In genomic region chr15:79068416-79068815, GRCm38 (mm10) we compare ENCODE assay signal across 22 mouse cellular contexts. TPM values are rescaled to one million over a fixed set of nuclear protein-coding genes. Genes with fewer than 3 reads are reported as not detected.
A peak's percentile ranks its signal among the peaks of the same experiment; 100 is the strongest.
DNase-seq lines count a peak whose midpoint lies in the region; ATAC-seq and TF ChIP-seq lines count a peak whose summit lies in the region.
"Had no signal": no experiment of that assay in that cellular context is flagged by ENCODE, and none has a peak within 500 bp of the region (broad histone marks: within the 10 kb centered on the region; RNA-seq: fewer than 3 reads in every experiment).

No protein-coding gene starts in this region.

- H3K9ac ChIP-seq in liver, postnatal 0 days (replicated peaks), result no peak overlapping the region; the same call in 1 of the 2 replicates
- H3K9ac ChIP-seq: heart, embryonic 15.5 days; limb, embryonic 13.5 days; lung, embryonic 15.5 days; midbrain, embryonic 13.5 days had no signal

- H3K36me3 ChIP-seq in G1E (replicated peaks), result no peaks in the 10 kb centered on the region
- no peaks in the 10 kb centered on the region for H3K36me3 ChIP-seq in liver, postnatal 0 days (replicated peaks; ENCODE audit: insufficient read depth, low read length)
- no peaks in the 10 kb centered on the region for H3K36me3 ChIP-seq in forebrain, embryonic 10.5 days (replicated peaks)
- H3K36me3 ChIP-seq: heart, embryonic 15.5 days; hindbrain, embryonic 10.5 days; limb, embryonic 13.5 days; lung, embryonic 15.5 days; midbrain, embryonic 13.5 days had no signal

- H3K9me3 ChIP-seq in G1E (replicated peaks), result no peaks in the 10 kb centered on the region
- no peaks in the 10 kb centered on the region for H3K9me3 ChIP-seq in liver, postnatal 0 days (ENCODE audit: low read length)
- no peaks in the 10 kb centered on the region for H3K9me3 ChIP-seq in forebrain, embryonic 10.5 days
- H3K9me3 ChIP-seq: heart, embryonic 15.5 days; hindbrain, embryonic 10.5 days; limb, embryonic 13.5 days; lung, embryonic 15.5 days; midbrain, embryonic 13.5 days had no signal

- no peak for TF ChIP-seq CTCF in G1E (IDR thresholded peaks at IDR 0.05; ENCODE audit: low read depth, low read length)
- TF ChIP-seq CTCF in liver, postnatal 0 days (IDR thresholded peaks at IDR 0.05; ENCODE audit: low read depth), result no peak

- DNase-seq in G1E (ENCODE audit: low spot score) (no peak), liver (peak; percentile 55)
- peak; percentile 46 for DNase-seq in c-Kit-positive CD71-positive TER-119-positive erythroid progenitor cells, embryonic 14.5 days (ENCODE audit: low spot score)
- no peak for DNase-seq in liver, postnatal 0 days
- DNase-seq in adrenal gland, postnatal 10 days, result no peak
- no peak for DNase-seq in forebrain, embryonic 10.5 days (ENCODE audit: extremely low spot score, low spot score)
- DNase-seq in thymus, postnatal 14 days, result no peak
- DNase-seq: adrenal gland, adult 2 months; cerebellum, adult 9-11 months had no signal

- no peak for TF ChIP-seq EP300 in liver, postnatal 0 days (IDR thresholded peaks at IDR 0.05; ENCODE audit: low read depth)

- 54% methylated on average over 3 of the region's 3 CpGs for WGBS in liver, postnatal 0 days (ENCODE audit: insufficient replicate concordance)
- WGBS in forebrain, embryonic 10.5 days, result 86% methylated on average over 3 of the region's 3 CpGs

- no peaks in the 10 kb centered on the region for H3K27me3 ChIP-seq in G1E (ENCODE audit: insufficient read depth, low read length)
- no peaks in the 10 kb centered on the region for H3K27me3 ChIP-seq in liver, postnatal 0 days (ENCODE audit: insufficient read depth, low read length)
- H3K27me3 ChIP-seq in forebrain, embryonic 10.5 days (ENCODE audit: poor library complexity, severe bottlenecking), result no peaks in the 10 kb centered on the region; the same call in 1 of the 2 replicates
- H3K27me3 ChIP-seq: heart, embryonic 15.5 days; limb, embryonic 13.5 days; lung, embryonic 15.5 days had no signal

- ATAC-seq in G1E (ENCODE audit: extremely low read depth, insufficient number of reproducible peaks, low FRiP score, poor library complexity, severe bottlenecking), result peak; percentile 22; the same call in 1 of the 2 replicates
- peak; percentile 57 for ATAC-seq in liver, postnatal 0 days
- ATAC-seq: forebrain, embryonic 16.5 days; midbrain, embryonic 13.5 days had no signal

- H3K4me3 ChIP-seq in G1E (ENCODE audit: low read depth, low read length), result no peak overlapping the region
- no peak overlapping the region for H3K4me3 ChIP-seq in liver, postnatal 0 days (ENCODE audit: low read depth, low read length)
- no peak overlapping the region for H3K4me3 ChIP-seq in forebrain, embryonic 10.5 days
- H3K4me3 ChIP-seq: heart, embryonic 15.5 days; hindbrain, embryonic 10.5 days; limb, embryonic 13.5 days; lung, embryonic 15.5 days; midbrain, embryonic 13.5 days; myocyte had no signal

- H3K4me1 ChIP-seq in G1E (ENCODE audit: insufficient read depth, low read depth, low read length), result peaks cover 38% of the 10 kb centered on the region
- peaks cover 23% of the 10 kb centered on the region for H3K4me1 ChIP-seq in liver, postnatal 0 days (ENCODE audit: insufficient read depth)
- H3K4me1 ChIP-seq in forebrain, embryonic 10.5 days, result peaks cover 27% of the 10 kb centered on the region

- peak overlapping the region; percentile 26 for H3K27ac ChIP-seq in liver, postnatal 0 days (ENCODE audit: low read depth)
- no peak overlapping the region for H3K27ac ChIP-seq in forebrain, embryonic 10.5 days
- H3K27ac ChIP-seq: heart, embryonic 15.5 days; hindbrain, embryonic 10.5 days; kidney, postnatal 0 days; limb, embryonic 13.5 days; lung, embryonic 15.5 days; midbrain, embryonic 13.5 days had no signal

- H3K4me2 ChIP-seq in liver, postnatal 0 days (ENCODE audit: low read depth, low read length), result no peak overlapping the region
- H3K4me2 ChIP-seq: heart, embryonic 15.5 days; limb, embryonic 13.5 days; lung, embryonic 15.5 days; midbrain, embryonic 13.5 days had no signal

RNA-seq across cellular contexts. Expression of gene Ankrd54, which starts 5.7 kb away (rescaled TPM):
- total RNA-seq in G1E (2014; fragmentation: Nextera tagmentation) (15.7 and 23.7 TPM in 2 replicates), G1E (2017) (15.8 and 19.0 TPM in 2 replicates)
- 37.8 and 51.9 TPM in 2 replicates for polyA plus RNA-seq in G1E (2012)
- 21.3 and 22.5 TPM in 2 replicates for polyA plus RNA-seq in liver, postnatal 0 days (2015; fragmentation: Nextera tagmentation; extraction: Ambion mirVana)
- total RNA-seq in adrenal gland, postnatal 10 days (2021), result 10 to 100 TPM; 19.2 to 21.4 TPM
- polyA plus RNA-seq in forebrain, embryonic 10.5 days (2016; fragmentation: Nextera tagmentation; extraction: Ambion mirVana), result 56.0 and 60.5 TPM in 2 replicates

RNA-seq across cellular contexts. Expression of gene Eif3l, which starts 6.6 kb away (rescaled TPM):
- total RNA-seq in G1E (2014; fragmentation: Nextera tagmentation) (134 and 145 TPM in 2 replicates), G1E (2017) (261 and 285 TPM in 2 replicates)
- polyA plus RNA-seq in G1E (2012), result 20.8 and 30.9 TPM in 2 replicates
- 70.9 and 76.4 TPM in 2 replicates for polyA plus RNA-seq in liver, postnatal 0 days (2015; fragmentation: Nextera tagmentation; extraction: Ambion mirVana)
- 100 to 1,000 TPM; 172 to 182 TPM for total RNA-seq in adrenal gland, postnatal 10 days (2021)
- 283 and 289 TPM in 2 replicates for polyA plus RNA-seq in forebrain, embryonic 10.5 days (2016; fragmentation: Nextera tagmentation; extraction: Ambion mirVana)

RNA-seq across cellular contexts. Expression of gene Galr3, which starts 26.7 kb away (rescaled TPM):
- not detected in 2 replicates for total RNA-seq in G1E (2014; fragmentation: Nextera tagmentation)
- not detected in 2 replicates for total RNA-seq in G1E (2017)
- not detected in 2 replicates for polyA plus RNA-seq in G1E (2012)
- 0.08 and 0.16 TPM in 2 replicates for polyA plus RNA-seq in liver, postnatal 0 days (2015; fragmentation: Nextera tagmentation; extraction: Ambion mirVana)
- under 1 TPM; 0.30 to 0.48 TPM for total RNA-seq in adrenal gland, postnatal 10 days (2021)
- polyA plus RNA-seq in forebrain, embryonic 10.5 days (2016; fragmentation: Nextera tagmentation; extraction: Ambion mirVana), result not detected in 2 replicates
- total RNA-seq: gastrocnemius, adult 8-10 months had no signal
- polyA plus RNA-seq: C2C12; embryonic facial prominence, embryonic 11.5 days; erythroblast, embryonic 14.5 days; forebrain, embryonic 16.5 days; heart, embryonic 15.5 days; hindbrain, embryonic 10.5 days; limb, embryonic 13.5 days; lung, embryonic 15.5 days; midbrain, embryonic 13.5 days; neural tube, embryonic 14.5 days had no signal

RNA-seq across cellular contexts. Expression of gene H1f0, which starts 40.2 kb away (rescaled TPM):
- total RNA-seq in G1E (2014; fragmentation: Nextera tagmentation) (not detected in 2 replicates), G1E (2017) (0.16 TPM in 1 of 2 replicates, not detected in the other)
- polyA plus RNA-seq in G1E (2012), result 0.03 and 0.05 TPM in 2 replicates
- polyA plus RNA-seq in liver, postnatal 0 days (2015; fragmentation: Nextera tagmentation; extraction: Ambion mirVana), result 125 and 140 TPM in 2 replicates
- total RNA-seq in adrenal gland, postnatal 10 days (2021), result 100 to 1,000 TPM; 195 to 222 TPM
- polyA plus RNA-seq in forebrain, embryonic 10.5 days (2016; fragmentation: Nextera tagmentation; extraction: Ambion mirVana), result 427 and 444 TPM in 2 replicates

RNA-seq across cellular contexts. Expression of gene Micall1, which starts 40.3 kb away (rescaled TPM):
- total RNA-seq in G1E (2014; fragmentation: Nextera tagmentation), result 10.4 and 11.5 TPM in 2 replicates
- 3.7 and 4.5 TPM in 2 replicates for total RNA-seq in G1E (2017)
- 19.9 and 20.5 TPM in 2 replicates for polyA plus RNA-seq in G1E (2012)
- 0.92 and 1.3 TPM in 2 replicates for polyA plus RNA-seq in liver, postnatal 0 days (2015; fragmentation: Nextera tagmentation; extraction: Ambion mirVana)
- total RNA-seq in adrenal gland, postnatal 10 days (2021), result 10 to 100 TPM; 29.0 to 33.4 TPM
- polyA plus RNA-seq in forebrain, embryonic 10.5 days (2016; fragmentation: Nextera tagmentation; extraction: Ambion mirVana), result 5.1 and 5.5 TPM in 2 replicates

Comparison
In these comparisons a context has a peak if more than half of its experiments do, and no peak if none do; other contexts are left out.
1. DNase-seq: peak in c-Kit-positive CD71-positive TER-119-positive erythroid progenitor cells, embryonic 14.5 days (single experiment) and liver (single experiment); none in G1E (single experiment), liver, postnatal 0 days (single experiment), adrenal gland, postnatal 10 days (single experiment), forebrain, embryonic 10.5 days (single experiment) and thymus, postnatal 14 days (single experiment).